Mouse (Mus musculus) liver, embryonic 16.5 days (tissue): ENCODE measurements at regions not wholly inside any gene's neighbourhood (a gene's known extent, or its start where the extent isn't known, plus 50 kb on each side); places are given as distances from the start of the nearest gene placed in this dataset.

Experiments
- ATAC-seq: fragments of 200-750 bp; cut with Nextera tagmentation; 2 replicates; pipeline ENCODE4 v1.8.0; 2017; ENCODE audit warnings: low read depth, mild to moderate bottlenecking, moderate number of reproducible peaks, moderate library complexity
- H3K27ac ChIP-seq: fragments of 300-500 bp; sonication (generic); 2 replicates; pipeline ENCODE4 v1.5.1; 2014; ENCODE audit warnings: mild to moderate bottlenecking, low read length
- H3K27me3 ChIP-seq: fragments of 300-500 bp; sonication (generic); 2 replicates; pipeline ENCODE4 v1.6.1; 2014; ENCODE audit warnings: low read depth, low read length, mixed read lengths; ENCODE audit not compliant: control insufficient read depth, insufficient read depth
- H3K36me3 ChIP-seq: fragments of 300-500 bp; sonication (generic); 2 replicates; pipeline ENCODE4 v1.6.1; 2014; ENCODE audit warnings: mild to moderate bottlenecking; ENCODE audit not compliant: control insufficient read depth, insufficient read depth
- H3K4me1 ChIP-seq: fragments of 300-500 bp; sonication (generic); 2 replicates; pipeline ENCODE4 v1.6.1; 2014; ENCODE audit warnings: low read depth, low read length, mixed read lengths; ENCODE audit not compliant: control insufficient read depth
- H3K4me2 ChIP-seq: fragments of 300-500 bp; sonication (generic); 2 replicates; pipeline ENCODE4 v1.6.1; 2014; ENCODE audit warnings: low read depth, low read length, mixed read lengths
- H3K4me3 ChIP-seq: fragments of 300-500 bp; sonication (generic); 2 replicates; pipeline ENCODE4 v1.5.1; 2014; ENCODE audit warnings: low read depth, mild to moderate bottlenecking, low read length
- H3K9ac ChIP-seq: fragments of 300-500 bp; sonication (generic); 2 replicates; pipeline ENCODE4 v1.6.1; 2014; ENCODE audit warnings: low read depth, low read length
- H3K9me3 ChIP-seq: fragments of 300-500 bp; sonication (generic); replicated peaks from 2 replicates; pipeline ENCODE4 v1.6.1; 2016; ENCODE audit warnings: low read length; ENCODE audit not compliant: control insufficient read depth
- WGBS: fragments of 180-500 bp; shearing (Covaris S2); extraction: QIAGEN DNeasy Blood & Tissue Kit; methylation state at CpG from one replicate; pipeline ENCODE4 v1.1.7; 2014; ENCODE audit not compliant: insufficient replicate concordance; 5-methylcytosine and 5-hydroxymethylcytosine counted together

GRCm38 (mm10) chr12:44006795-44007194 is 203.3 kb downstream of the Dnajb9 start:
- no peak for ATAC-seq
- H3K9ac ChIP-seq = no peak overlapping the region

DNA sequence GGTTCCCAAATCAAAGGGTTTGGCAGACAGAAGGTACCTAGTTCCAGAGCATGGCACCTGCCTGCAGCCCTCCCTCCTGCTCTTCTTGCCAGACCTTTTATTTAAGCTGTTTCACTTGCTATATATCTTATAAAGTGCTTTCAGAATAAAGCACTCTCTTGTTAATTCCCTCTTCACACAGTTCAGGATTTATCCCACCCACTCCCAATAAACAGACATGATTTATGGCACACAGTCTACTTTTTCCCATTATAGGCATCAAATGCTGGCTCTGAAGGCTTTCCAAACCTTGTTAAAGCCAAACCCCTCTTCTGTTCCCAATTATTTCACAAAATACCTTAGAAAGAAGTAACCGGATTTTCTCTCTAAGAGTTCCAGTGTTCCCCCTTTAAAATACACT is 226.6 kb downstream of the Dnajb9 start:
- no peak for ATAC-seq
- WGBS = 66% methylated on average over 1 of the region's 1 CpGs

More at GRCm38 (mm10) chr12:44006795-44007194, 203.3 kb downstream of the Dnajb9 start:
- no peaks in the 10 kb centered on the region for H3K27me3 ChIP-seq
- H3K9me3 ChIP-seq = no peaks in the 10 kb centered on the region
- 49% methylated on average over 2 of the region's 2 CpGs for WGBS
- no peak overlapping the region for H3K27ac ChIP-seq
- H3K4me3 ChIP-seq = no peak overlapping the region
- H3K36me3 ChIP-seq = no peaks in the 10 kb centered on the region
- H3K4me2 ChIP-seq = no peak overlapping the region
- H3K4me1 ChIP-seq = no peaks in the 10 kb centered on the region

DNA sequence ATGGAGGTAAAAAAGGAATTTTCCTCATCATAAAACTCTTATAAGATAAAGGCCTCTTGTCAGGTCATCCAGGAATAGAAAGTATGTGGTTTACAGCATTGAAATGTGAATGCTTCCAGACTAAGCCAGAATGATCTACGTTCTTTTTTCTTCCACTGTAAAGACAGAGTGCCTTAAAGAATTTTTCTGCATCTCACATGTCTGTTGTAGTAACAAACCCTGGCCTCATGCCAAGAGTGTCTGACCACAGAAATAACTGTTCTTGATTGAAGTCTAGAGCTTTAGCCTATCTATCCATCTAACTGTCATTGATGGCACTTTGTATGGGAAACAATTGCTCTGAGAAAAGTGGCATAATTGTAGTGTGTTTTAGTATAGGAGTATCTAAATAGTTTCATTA is 246.2 kb downstream of the Dnajb9 start:
- Histone ChIP-seq H3K4me1 (no peaks in the 10 kb centered on the region), H3K4me3 (no peak overlapping the region), H3K9ac (no peak overlapping the region), H3K36me3 (no peaks in the 10 kb centered on the region), H3K27me3 (no peaks in the 10 kb centered on the region), H3K4me2 (no peak overlapping the region), H3K27ac (no peak overlapping the region), H3K9me3 (no peaks in the 10 kb centered on the region)
- 46% methylated on average over 1 of the region's 1 CpGs for WGBS
- no peak for ATAC-seq

More for the DNA sequence above, 226.6 kb downstream of the Dnajb9 start:
- H3K36me3 ChIP-seq = no peaks in the 10 kb centered on the region
- no peaks in the 10 kb centered on the region for H3K27me3 ChIP-seq
- H3K9ac ChIP-seq = no peak overlapping the region
- H3K27ac ChIP-seq = no peak overlapping the region
- no peak overlapping the region for H3K4me2 ChIP-seq
- H3K4me1 ChIP-seq = no peaks in the 10 kb centered on the region
- H3K4me3 ChIP-seq = no peak overlapping the region
- H3K9me3 ChIP-seq = no peaks in the 10 kb centered on the region

- no peaks in the 10 kb centered on the region for H3K27me3 ChIP-seq
- ATAC-seq = no peak
- H3K4me1 ChIP-seq = no peaks in the 10 kb centered on the region
- H3K4me3 ChIP-seq = no peak overlapping the region
- H3K9ac ChIP-seq = no peak overlapping the region
- no peak overlapping the region for H3K4me2 ChIP-seq
- H3K9me3 ChIP-seq = no peaks in the 10 kb centered on the region
- 58% methylated on average over 6 of the region's 6 CpGs for WGBS
- no peak overlapping the region for H3K27ac ChIP-seq
- no peaks in the 10 kb centered on the region for H3K36me3 ChIP-seq
Measured at GRCm38 (mm10) chr12:43962551-43963120, 247.5 kb downstream of the Dnajb9 start.

- no peaks in the 10 kb centered on the region for H3K9me3 ChIP-seq
- no peak overlapping the region for H3K4me2 ChIP-seq
- H3K9ac ChIP-seq = no peak overlapping the region
- WGBS = 57% methylated on average over 5 of the region's 5 CpGs
- no peaks in the 10 kb centered on the region for H3K27me3 ChIP-seq
- no peak overlapping the region for H3K27ac ChIP-seq
- H3K4me3 ChIP-seq = no peak overlapping the region
- H3K36me3 ChIP-seq = no peaks in the 10 kb centered on the region
- no peak for ATAC-seq
- no peaks in the 10 kb centered on the region for H3K4me1 ChIP-seq
Measured at GRCm38 (mm10) chr12:43924228-43924627, 285.9 kb downstream of the Dnajb9 start.

DNA sequence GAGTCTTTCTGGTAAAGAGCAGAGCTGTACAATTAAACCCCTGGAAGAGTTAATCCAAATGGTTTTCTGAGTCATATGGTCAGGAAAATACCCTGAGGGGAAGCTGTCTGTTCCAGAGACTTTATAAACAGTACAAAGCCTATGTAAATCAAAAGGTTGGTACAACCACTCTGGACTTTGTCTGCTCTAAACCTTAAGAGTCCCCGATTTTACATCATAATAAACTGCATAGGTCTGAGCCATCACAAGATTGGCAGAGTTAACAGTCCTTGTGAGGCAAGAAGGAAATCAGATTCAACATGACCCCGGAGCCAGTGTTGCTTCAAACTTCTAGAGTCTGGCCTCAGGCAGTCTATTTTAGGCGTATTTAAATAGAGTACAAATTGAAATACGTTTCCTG is 289.7 kb downstream of the Dnajb9 start:
- Histone ChIP-seq H3K27me3 (no peaks in the 10 kb centered on the region), H3K9me3 (no peaks in the 10 kb centered on the region), H3K4me3 (no peak overlapping the region), H3K4me2 (no peak overlapping the region), H3K36me3 (no peaks in the 10 kb centered on the region), H3K4me1 (no peaks in the 10 kb centered on the region), H3K27ac (no peak overlapping the region), H3K9ac (no peak overlapping the region)
- WGBS = 52% methylated on average over 4 of the region's 4 CpGs
- ATAC-seq = no peak

DNA sequence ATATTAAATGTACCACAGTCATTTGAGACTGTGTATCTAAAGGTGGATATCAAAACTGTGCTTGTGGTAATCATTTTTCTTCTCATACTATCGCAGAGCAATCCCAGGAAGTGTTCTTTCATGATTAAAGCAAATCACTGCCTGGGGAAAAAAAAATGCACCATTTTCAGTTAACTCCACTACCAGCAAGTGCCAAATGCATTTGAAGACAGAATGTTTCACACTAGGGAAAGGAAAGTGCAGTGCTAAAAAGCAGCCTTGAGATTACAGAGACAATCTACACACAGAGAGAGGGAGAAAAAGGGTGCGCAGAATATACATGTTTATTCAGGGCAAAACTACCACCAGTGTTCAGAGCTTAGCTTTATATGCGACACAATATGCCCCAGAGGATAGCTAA is 291.0 kb downstream of the Dnajb9 start:
- Histone ChIP-seq H3K4me3 (no peak overlapping the region), H3K4me2 (no peak overlapping the region), H3K9ac (no peak overlapping the region), H3K36me3 (no peaks in the 10 kb centered on the region), H3K4me1 (no peaks in the 10 kb centered on the region), H3K27ac (no peak overlapping the region), H3K27me3 (no peaks in the 10 kb centered on the region), H3K9me3 (no peaks in the 10 kb centered on the region)
- no peak for ATAC-seq
- 53% methylated on average over 3 of the region's 3 CpGs for WGBS

DNA sequence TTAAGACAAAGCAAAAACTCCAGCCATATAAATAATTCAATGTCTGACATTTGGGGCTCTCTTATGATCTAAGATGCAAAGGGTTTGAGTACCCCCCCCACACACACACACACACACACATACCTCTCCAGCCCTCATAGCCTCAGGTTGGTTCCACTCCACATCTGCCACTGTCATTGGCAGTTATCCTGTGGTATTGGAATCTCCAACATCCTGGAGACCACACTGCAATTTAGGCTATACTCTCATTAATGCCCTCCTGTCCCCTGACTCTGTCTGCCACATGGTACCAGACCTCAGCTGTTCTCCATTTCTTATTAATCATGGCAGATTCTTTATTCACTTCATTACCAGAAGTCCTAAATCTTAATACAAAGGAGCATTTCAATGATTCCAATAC is 293.3 kb downstream of the Dnajb9 start:
- H3K4me3 ChIP-seq = no peak overlapping the region
- no peaks in the 10 kb centered on the region for H3K27me3 ChIP-seq
- H3K4me1 ChIP-seq = no peaks in the 10 kb centered on the region
- no peaks in the 10 kb centered on the region for H3K9me3 ChIP-seq
- no peak overlapping the region for H3K27ac ChIP-seq
- H3K9ac ChIP-seq = no peak overlapping the region
- no peak for ATAC-seq
- H3K4me2 ChIP-seq = no peak overlapping the region
- H3K36me3 ChIP-seq = no peaks in the 10 kb centered on the region

GRCm38 (mm10) chr12:43899273-43899672 is 310.9 kb downstream of the Dnajb9 start:
- H3K27me3 ChIP-seq = no peaks in the 10 kb centered on the region
- H3K27ac ChIP-seq = no peak overlapping the region
- H3K9me3 ChIP-seq = no peaks in the 10 kb centered on the region
- ATAC-seq = no peak
- H3K9ac ChIP-seq = no peak overlapping the region
- no peaks in the 10 kb centered on the region for H3K4me1 ChIP-seq
- H3K4me2 ChIP-seq = no peak overlapping the region
- H3K4me3 ChIP-seq = no peak overlapping the region
- H3K36me3 ChIP-seq = no peaks in the 10 kb centered on the region
- 67% methylated on average over 3 of the region's 3 CpGs for WGBS
